Mouse (Mus musculus) MEL (cell line): ENCODE measurements around the gene Txndc12. TPM values are rescaled to one million over a fixed set of nuclear protein-coding genes. Genes with fewer than 3 reads are reported as not detected.

ENCODE experiments used
- DNase-seq: peaks from one replicate; pipeline ENCODE4 v3.0.0; 2011; ENCODE audit warnings: low read depth, low spot score
- H3K27ac ChIP-seq: 2 replicates; pipeline ENCODE4 v1.5.1; 2012; ENCODE audit warnings: low read depth, mild to moderate bottlenecking, control low read depth, low read length, moderate library complexity; ENCODE audit not compliant: control insufficient read depth
- H3K27me3 ChIP-seq, 2 experiments: fragments of 150-350 bp in 1 of 2; sonication (generic) in 1 of 2; 2 replicates each; pipeline ENCODE4 v1.6.1; 2012; ENCODE audit warnings: low read length in 2 of 2, mild to moderate bottlenecking in 2 of 2, improper control_type of control experiment in 1 of 2, moderate library complexity in 1 of 2; ENCODE audit not compliant: insufficient read depth in 2 of 2, control insufficient read depth in 1 of 2
- H3K36me3 ChIP-seq, 2 experiments: 2 replicates each; pipeline ENCODE4 v1.6.1; 2012 to 2014; ENCODE audit warnings: low read length in 2 of 2, improper control_type of control experiment in 1 of 2, inconsistent platforms in 1 of 2, mild to moderate bottlenecking in 1 of 2; ENCODE audit not compliant: insufficient read depth in 2 of 2, control insufficient read depth in 1 of 2
- H3K4me1 ChIP-seq, 2 experiments: fragments of 150-350 bp in 1 of 2; sonication (generic) in 1 of 2; 2 replicates each; pipeline ENCODE4 v1.6.1; 2012; ENCODE audit warnings: low read length in 2 of 2, improper control_type of control experiment in 1 of 2, mild to moderate bottlenecking in 1 of 2; ENCODE audit not compliant: insufficient read depth in 2 of 2, control insufficient read depth in 1 of 2
- H3K4me3 ChIP-seq, 2 experiments: fragments of 150-350 bp in 1 of 2; sonication (generic) in 1 of 2; 2 replicates each; pipeline ENCODE4 v1.5.1; 2012; ENCODE audit warnings: low read depth in 2 of 2, low read length in 2 of 2, mild to moderate bottlenecking in 2 of 2, moderate library complexity in 2 of 2, control low read depth in 1 of 2, improper control_type of control experiment in 1 of 2; ENCODE audit not compliant: control insufficient read depth in 1 of 2, insufficient read depth in 1 of 2
- H3K79me2 ChIP-seq: 2 replicates; pipeline ENCODE4 v1.6.1; 2012; ENCODE audit warnings: mild to moderate bottlenecking, low read length, moderate library complexity; ENCODE audit not compliant: control insufficient read depth, poor library complexity, insufficient read depth
- H3K9ac ChIP-seq: 2 replicates; pipeline ENCODE4 v1.6.1; 2012; ENCODE audit warnings: low read depth, mild to moderate bottlenecking, control low read depth, low read length, moderate library complexity; ENCODE audit not compliant: control insufficient read depth, poor library complexity, severe bottlenecking
- H3K9me3 ChIP-seq: fragments of 150-350 bp; sonication (generic); replicated peaks from 2 replicates; pipeline ENCODE4 v1.6.1; 2012; ENCODE audit warnings: mild to moderate bottlenecking, low read length, improper control_type of control experiment, moderate library complexity; ENCODE audit not compliant: insufficient read depth
- CHD1 ChIP-seq: IDR thresholded peaks from 2 replicates; pipeline ENCODE4 v1.6.1; 2012; ENCODE audit warnings: low read depth, mild to moderate bottlenecking, inconsistent platforms, low read length, improper control_type of control experiment
- CHD2 ChIP-seq: IDR thresholded peaks from 2 replicates; pipeline ENCODE4 v1.6.1; 2011; ENCODE audit warnings: low read length, improper control_type of control experiment
- CTCF ChIP-seq, 3 experiments: IDR thresholded peaks in 2 of 3; conservative IDR thresholded peaks in 1 of 3; 2 replicates each; pipeline ENCODE4 v1.5.1; 2011 to 2012; ENCODE audit warnings: low read length in 3 of 3, low read depth in 2 of 3, mild to moderate bottlenecking in 2 of 3, improper control_type of control experiment in 1 of 3, inconsistent platforms in 1 of 3, mixed read lengths in 1 of 3, moderate library complexity in 1 of 3; ENCODE audit not compliant: control insufficient read depth in 1 of 3, insufficient read depth in 1 of 3, poor library complexity in 1 of 3, severe bottlenecking in 1 of 3
- E2F4 ChIP-seq: IDR thresholded peaks from 2 replicates; pipeline ENCODE4 v1.6.1; 2011; ENCODE audit warnings: low read depth, low read length, improper control_type of control experiment, borderline replicate concordance
- ETS1 ChIP-seq: IDR thresholded peaks from 2 replicates; pipeline ENCODE4 v1.6.1; 2012; ENCODE audit warnings: low read depth, mild to moderate bottlenecking, inconsistent platforms, low read length, improper control_type of control experiment, moderate library complexity
- GABPA ChIP-seq: IDR thresholded peaks from 2 replicates; pipeline ENCODE4 v1.6.1; 2012; ENCODE audit warnings: low read depth, mild to moderate bottlenecking, inconsistent platforms, low read length, improper control_type of control experiment, moderate library complexity
- GATA1 ChIP-seq: IDR thresholded peaks from 2 replicates; pipeline ENCODE4 v1.6.1; 2011; ENCODE audit warnings: low read depth, low read length, improper control_type of control experiment
- JUND ChIP-seq: IDR thresholded peaks from 2 replicates; pipeline ENCODE4 v1.6.1; 2011; ENCODE audit warnings: low read depth, mild to moderate bottlenecking, improper control_type of control experiment, low read length
- MAFK ChIP-seq: IDR thresholded peaks from 2 replicates; pipeline ENCODE4 v1.6.1; 2011; ENCODE audit warnings: low read depth, mild to moderate bottlenecking, low read length, improper control_type of control experiment, borderline replicate concordance
- MAX ChIP-seq: IDR thresholded peaks from 2 replicates; pipeline ENCODE4 v1.6.1; 2011; ENCODE audit warnings: low read length, improper control_type of control experiment
- MAZ ChIP-seq: IDR thresholded peaks from 2 replicates; pipeline ENCODE4 v1.6.1; 2012; ENCODE audit warnings: low read depth, mild to moderate bottlenecking, inconsistent platforms, low read length, improper control_type of control experiment
- MYC ChIP-seq: IDR thresholded peaks from 2 replicates; pipeline ENCODE4 v1.6.1; 2011; ENCODE audit warnings: low read depth, mild to moderate bottlenecking, low read length, improper control_type of control experiment, moderate library complexity
- NELFE ChIP-seq: IDR thresholded peaks from 2 replicates; pipeline ENCODE4 v1.6.1; 2011; ENCODE audit warnings: low read depth, low read length, improper control_type of control experiment
- NRF1 ChIP-seq: IDR thresholded peaks from 2 replicates; pipeline ENCODE4 v1.6.1; 2014; ENCODE audit warnings: low read depth, mild to moderate bottlenecking, inconsistent platforms, low read length, improper control_type of control experiment, moderate library complexity; ENCODE audit not compliant: poor library complexity, insufficient read depth, severe bottlenecking
- POLR2AphosphoS2 ChIP-seq: IDR thresholded peaks from 2 replicates; pipeline ENCODE4 v1.6.1; 2011; ENCODE audit warnings: low read length, improper control_type of control experiment
- RCOR1 ChIP-seq: IDR thresholded peaks from 2 replicates; pipeline ENCODE4 v1.6.1; 2012; ENCODE audit warnings: low read depth, mild to moderate bottlenecking, inconsistent platforms, low read length, improper control_type of control experiment
- SIN3A ChIP-seq: IDR thresholded peaks from 2 replicates; pipeline ENCODE4 v1.6.1; 2012; ENCODE audit warnings: low read length, improper control_type of control experiment, inconsistent platforms
- TBP ChIP-seq: IDR thresholded peaks from 2 replicates; pipeline ENCODE4 v1.8.0; 2011; ENCODE audit warnings: low read depth, low read length, improper control_type of control experiment
- TCF12 ChIP-seq: IDR thresholded peaks from 2 replicates; pipeline ENCODE4 v1.6.1; 2014; ENCODE audit warnings: low read depth, mild to moderate bottlenecking, inconsistent platforms, low read length, improper control_type of control experiment, moderate library complexity
- UBTF ChIP-seq: IDR thresholded peaks from 2 replicates; pipeline ENCODE4 v1.6.1; 2012; ENCODE audit warnings: low read depth, mild to moderate bottlenecking, inconsistent platforms, low read length, improper control_type of control experiment, moderate library complexity, borderline replicate concordance; ENCODE audit not compliant: insufficient read depth
- USF2 ChIP-seq, 2 experiments: IDR thresholded peaks; 2 replicates each; pipeline ENCODE4 v1.6.1; 2011 to 2012; ENCODE audit warnings: improper control_type of control experiment in 2 of 2, low read length in 2 of 2, borderline replicate concordance in 1 of 2, inconsistent platforms in 1 of 2, low read depth in 1 of 2, mild to moderate bottlenecking in 1 of 2; ENCODE audit not compliant: insufficient read depth in 1 of 2
- ZC3H11A ChIP-seq: IDR thresholded peaks from 2 replicates; pipeline ENCODE4 v1.6.1; 2012; ENCODE audit warnings: low read depth, mild to moderate bottlenecking, inconsistent platforms, low read length, improper control_type of control experiment
- ZMIZ1 ChIP-seq: IDR thresholded peaks from 2 replicates; pipeline ENCODE4 v1.6.1; 2012; ENCODE audit warnings: low read depth, mild to moderate bottlenecking, inconsistent platforms, low read length, improper control_type of control experiment, moderate library complexity
- ZNF384 ChIP-seq: IDR thresholded peaks from 2 replicates; pipeline ENCODE4 v1.6.1; 2012; ENCODE audit warnings: low read depth, mild to moderate bottlenecking, inconsistent platforms, low read length, improper control_type of control experiment
- polyA plus RNA-seq, 2 experiments: library from polyadenylated mRNA; stranded (reverse) in 1 of 2; unstranded in 1 of 2; fragments of >175 nt in 1 of 2; fragments of >200 nt in 1 of 2; gene quantifications; 2 replicates each; pipeline versions ENCODE4 v1.2.1 to v1.2.4; 2012; ENCODE audit warnings: low replicate concordance in 2 of 2, low read depth in 1 of 2; ENCODE audit not compliant: insufficient read length in 2 of 2, insufficient read depth in 1 of 2, missing spikeins in 1 of 2
- total RNA-seq: library from RNA; depleted of rRNA; stranded (reverse); fragments of 300-350 nt; gene quantifications from 2 replicates; pipeline ENCODE4 v1.2.3, GENCODE M21; 2012

Gene Txndc12
- total and polyA plus RNA-seq, 3 experiments, result 14.9 to 145 (median 47.4) TPM

GRCm38 (mm10) chr4:108883815-108884214, 49.4 kb downstream of the Txndc12 start:
- H3K4me1 ChIP-seq, result no peaks in the 10 kb centered on the region
- no peaks in the 10 kb centered on the region for H3K9me3 ChIP-seq
- no peak overlapping the region for H3K9ac ChIP-seq
- TF ChIP-seq ZMIZ1, result no peak
- no peak for TF ChIP-seq ETS1
- no peak for TF ChIP-seq UBTF
- TF ChIP-seq TBP, result no peak
- TF ChIP-seq RCOR1, result no peak
- no peak for TF ChIP-seq ZNF384
- TF ChIP-seq USF2 (IDR thresholded peaks at IDR 0.05; ENCODE audit: borderline replicate concordance in 1 of 2, insufficient read depth in 1 of 2, low read depth in 1 of 2, low read length in 2 of 2), result no peak
- TF ChIP-seq JUND, result no peak
- TF ChIP-seq MAX, result no peak
- no peak for TF ChIP-seq MAFK
- no peak for TF ChIP-seq TCF12
- no peak for TF ChIP-seq NELFE
- TF ChIP-seq E2F4, result no peak
- TF ChIP-seq CHD2, result no peak
- TF ChIP-seq NRF1, result no peak
- TF ChIP-seq CTCF (IDR thresholded peaks at IDR 0.05 in 2 of 3, conservative IDR thresholded peaks at IDR 0.05 in 1 of 3; ENCODE audit: control insufficient read depth in 1 of 3, insufficient read depth in 1 of 3, low read depth in 2 of 3, low read length in 3 of 3, poor library complexity in 1 of 3, severe bottlenecking in 1 of 3), result no peak
- TF ChIP-seq POLR2AphosphoS2, result no peak
- TF ChIP-seq GABPA, result no peak
- no peak for TF ChIP-seq SIN3A
- no peak overlapping the region for H3K4me3 ChIP-seq
- H3K79me2 ChIP-seq, result no peaks in the 10 kb centered on the region
- H3K27me3 ChIP-seq, result peaks cover 1 to 4% of the 10 kb centered on the region in 2 experiments
- H3K27ac ChIP-seq, result no peak overlapping the region
- no peak for DNase-seq
- H3K36me3 ChIP-seq, result no peaks in the 10 kb centered on the region

- Histone ChIP-seq H3K27me3 (peaks cover 1 to 6% of the 10 kb centered on the region in 2 experiments), H3K27ac (no peak overlapping the region), H3K4me1 (no peaks in the 10 kb centered on the region), H3K9me3 (no peaks in the 10 kb centered on the region), H3K4me3 (no peak overlapping the region), H3K79me2 (no peaks in the 10 kb centered on the region), H3K36me3 (no peaks in the 10 kb centered on the region), H3K9ac (no peak overlapping the region)
- DNase-seq, result no peak
- TF ChIP-seq CHD1, result no peak
- no peak for TF ChIP-seq MYC
- TF ChIP-seq GATA1, result no peak
- TF ChIP-seq POLR2AphosphoS2, result no peak
- no peak for TF ChIP-seq ZC3H11A
- TF ChIP-seq MAZ, result no peak
- no peak for TF ChIP-seq SIN3A
These were observed 53.1 kb downstream of the Txndc12 start for GRCm38 (mm10) chr4:108887456-108887855.
